Mouse (Mus musculus) hindbrain, embryonic 12.5 days (tissue): ENCODE results near the gene Pitpnm2. TPM values are rescaled to one million over a fixed set of nuclear protein-coding genes. Genes with fewer than 3 reads are reported as not detected.
"Not testable (repeated sequence)": the region's sequence is repeated elsewhere in the genome, so short reads cannot be mapped to it uniquely, and the experiment has no call there.

Source experiments
- ATAC-seq: fragments of 200-750 bp; cut with Nextera tagmentation; 2 replicates; pipeline ENCODE4 v1.8.0; 2017; ENCODE audit warnings: moderate TSS enrichment; ENCODE audit not compliant: low FRiP score
- H3K27ac ChIP-seq: fragments of 300-500 bp; sonication (generic); 2 replicates; pipeline ENCODE4 v1.5.1; 2016; ENCODE audit warnings: mild to moderate bottlenecking
- H3K27me3 ChIP-seq: fragments of 300-500 bp; sonication (generic); 2 replicates; pipeline ENCODE4 v1.6.1; 2016; ENCODE audit warnings: mild to moderate bottlenecking
- H3K36me3 ChIP-seq: fragments of 300-500 bp; sonication (generic); 2 replicates; pipeline ENCODE4 v1.6.1; 2016; ENCODE audit warnings: mild to moderate bottlenecking
- H3K4me1 ChIP-seq: fragments of 300-500 bp; sonication (generic); 2 replicates; pipeline ENCODE4 v1.6.1; 2016
- H3K4me2 ChIP-seq: fragments of 300-500 bp; sonication (generic); replicated peaks from 2 replicates; pipeline ENCODE4 v1.6.1; 2016; ENCODE audit warnings: mild to moderate bottlenecking
- H3K4me3 ChIP-seq: fragments of 300-500 bp; sonication (generic); 2 replicates; pipeline ENCODE4 v1.5.1; 2016; ENCODE audit warnings: mild to moderate bottlenecking
- H3K9ac ChIP-seq: fragments of 300-500 bp; sonication (generic); 2 replicates; pipeline ENCODE4 v1.6.1; 2016; ENCODE audit warnings: mild to moderate bottlenecking, moderate library complexity
- H3K9me3 ChIP-seq: fragments of 300-500 bp; sonication (generic); replicated peaks from 2 replicates; pipeline ENCODE4 v1.6.1; 2016; ENCODE audit warnings: mild to moderate bottlenecking
- WGBS: fragments of 180-500 bp; shearing (Covaris S2); methylation state at CpG from one replicate; pipeline ENCODE4 v1.1.7; 2016; 5-methylcytosine and 5-hydroxymethylcytosine counted together
- polyA plus RNA-seq: library from polyadenylated mRNA; unstranded; fragments of >200 nt; fragmentation: Nextera tagmentation; extraction: Ambion mirVana; gene quantifications from 2 replicates; pipeline ENCODE4 v1.2.1, GENCODE M21; 2016

The Pitpnm2 gene
- polyA plus RNA-seq, result 6.9 and 7.0 TPM in 2 replicates

DNA sequence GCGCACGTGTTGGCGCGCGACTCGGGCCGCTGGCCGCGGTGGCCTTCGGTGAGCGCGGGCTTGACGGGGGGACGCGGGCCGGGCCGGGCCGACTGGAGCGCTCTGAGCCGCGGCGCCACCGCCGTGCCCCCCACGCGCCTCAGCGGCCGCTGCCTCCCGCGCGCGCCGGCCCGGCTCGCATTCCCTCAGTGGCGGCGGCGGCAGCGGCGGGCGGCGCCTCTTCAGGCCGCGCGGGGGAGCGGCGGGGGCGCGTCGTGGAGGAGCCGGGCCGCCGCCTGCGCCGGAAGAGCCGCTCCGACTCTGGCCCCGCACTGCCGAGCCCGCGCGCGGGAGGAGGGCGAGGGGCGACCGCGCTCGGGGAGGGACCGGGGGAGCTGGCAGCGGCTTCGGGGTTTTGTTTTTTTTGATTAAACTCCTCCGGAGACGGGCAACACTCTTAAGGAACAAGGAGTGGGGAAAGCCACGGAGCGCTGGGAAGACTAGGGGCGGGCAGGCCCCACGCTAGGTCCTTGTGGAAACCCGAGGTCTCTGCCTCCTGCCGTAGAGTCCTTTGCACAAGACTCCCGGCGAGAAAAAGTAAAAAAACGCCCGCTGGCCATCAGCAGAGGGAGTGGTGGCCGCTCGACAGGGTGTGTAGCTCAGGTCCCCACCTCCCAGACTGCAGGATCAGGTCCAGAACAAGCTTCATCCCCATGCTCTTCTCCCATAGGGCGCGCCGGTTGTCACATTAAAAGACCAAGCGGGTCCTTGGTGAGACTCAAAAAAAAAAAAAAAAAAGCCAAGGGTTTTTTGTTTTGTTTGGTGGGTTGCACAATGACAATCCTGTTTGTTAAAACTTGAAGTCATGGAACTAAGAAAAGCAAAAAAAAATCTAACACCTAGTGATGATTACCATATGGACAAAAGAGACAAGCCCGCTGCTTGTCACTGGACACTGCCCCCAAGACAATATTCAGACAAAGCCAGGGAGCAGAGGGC is at the start of gene Pitpnm2:
Pitpnm2 (minus strand) TSS at position 147 of the 978 bp plus-strand sequence.
- ATAC-seq, result peak; percentile 79
- H3K27ac ChIP-seq, result peak within 1 kb of the TSS; percentile 77
- peaks cover 24% of the 10 kb centered on the region for H3K4me1 ChIP-seq
- H3K9ac ChIP-seq, result peak within 1 kb of the TSS; percentile 88
- under 1% methylated on average over 72 of the region's 90 CpGs for WGBS
- peaks cover 11% of the 10 kb centered on the region; the same call in 1 of the 2 replicates for H3K36me3 ChIP-seq
- H3K4me2 ChIP-seq, result peak within 1 kb of the TSS; percentile 70
- peak within 1 kb of the TSS; percentile 71 for H3K4me3 ChIP-seq
- no peaks in the 10 kb centered on the region for H3K9me3 ChIP-seq
- no peaks in the 10 kb centered on the region for H3K27me3 ChIP-seq

DNA sequence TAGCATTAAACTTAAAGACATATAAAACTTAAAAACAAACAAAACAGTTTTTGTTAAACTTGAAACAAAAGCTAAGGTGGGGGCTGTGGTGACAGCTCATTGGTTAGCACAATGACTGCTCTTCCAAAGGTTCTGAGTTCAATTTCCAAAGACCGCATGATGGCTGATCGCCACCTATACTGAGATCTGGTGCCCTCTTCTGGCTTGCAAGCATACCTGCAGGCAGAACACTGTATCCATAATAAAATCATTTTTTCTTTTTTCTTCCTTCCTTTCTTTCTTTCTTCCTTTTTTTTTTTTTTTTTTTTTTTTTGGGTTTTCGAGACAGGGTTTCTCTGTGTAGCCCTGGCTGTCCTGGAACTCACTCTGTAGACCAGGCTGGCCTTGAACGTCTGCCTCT is 49.7 kb upstream of the Pitpnm2 start:
- not testable (repeated sequence) for H3K27ac ChIP-seq, ATAC-seq, H3K4me3 ChIP-seq, H3K27me3 ChIP-seq, H3K4me1 ChIP-seq, H3K9ac ChIP-seq, H3K4me2 ChIP-seq, H3K9me3 ChIP-seq
- 73% methylated on average over 4 of the region's 4 CpGs for WGBS
- H3K36me3 ChIP-seq, result peaks cover 70% of the 10 kb centered on the region

DNA sequence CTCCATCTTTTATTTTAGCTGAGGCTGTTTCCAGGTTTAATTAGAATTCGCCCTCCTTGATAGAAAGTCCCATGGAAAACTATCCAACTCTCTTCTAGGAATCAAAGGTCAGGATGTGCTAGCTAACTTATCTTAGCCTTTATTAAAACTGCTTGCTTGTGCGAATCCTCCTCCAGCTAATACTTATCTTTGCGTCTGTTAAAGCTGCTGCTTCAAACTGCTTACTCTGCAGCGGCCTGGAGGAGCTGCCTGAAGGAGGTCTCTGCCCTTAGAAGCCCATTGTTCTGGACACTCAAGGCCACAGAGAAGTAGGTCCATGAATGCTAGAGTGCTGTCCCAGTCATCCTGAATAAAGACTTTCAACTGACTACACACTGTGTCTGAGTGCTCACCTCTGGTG is 46.9 kb upstream of the Pitpnm2 start:
- H3K27ac ChIP-seq, result no peak overlapping the region
- no peak overlapping the region for H3K4me3 ChIP-seq
- no peak overlapping the region for H3K4me2 ChIP-seq
- ATAC-seq, result no peak
- no peaks in the 10 kb centered on the region for H3K27me3 ChIP-seq
- no peaks in the 10 kb centered on the region for H3K4me1 ChIP-seq
- WGBS, result 95% methylated on average over 4 of the region's 4 CpGs
- H3K9ac ChIP-seq, result no peak overlapping the region
- no peaks in the 10 kb centered on the region for H3K9me3 ChIP-seq
- peaks cover 81% of the 10 kb centered on the region for H3K36me3 ChIP-seq

DNA sequence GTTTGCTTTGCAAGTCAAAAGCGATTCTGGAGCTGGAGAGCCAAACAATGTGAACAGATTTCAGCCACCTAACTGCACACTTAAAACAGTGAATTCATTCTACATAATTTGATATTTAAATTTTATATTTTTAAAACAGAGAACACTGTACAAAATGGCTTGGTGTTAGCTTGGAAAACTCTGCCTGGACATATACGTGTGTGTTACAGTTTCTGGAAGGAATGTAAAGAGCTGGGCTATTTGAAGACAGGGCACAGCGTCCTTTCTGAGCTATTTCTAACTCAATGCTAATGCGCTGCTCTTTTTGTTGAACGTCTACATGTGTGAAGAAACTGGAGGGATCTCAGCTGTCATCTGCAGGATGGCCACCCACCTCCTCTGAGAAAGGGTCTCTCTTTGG is 44.4 kb upstream of the Pitpnm2 start:
- Histone ChIP-seq H3K36me3 (peaks cover 92% of the 10 kb centered on the region), H3K9me3 (no peaks in the 10 kb centered on the region), H3K4me2 (no peak overlapping the region), H3K27ac (no peak overlapping the region), H3K4me3 (no peak overlapping the region), H3K27me3 (no peaks in the 10 kb centered on the region), H3K9ac (no peak overlapping the region), H3K4me1 (no peaks in the 10 kb centered on the region)
- WGBS, result 94% methylated on average over 5 of the region's 5 CpGs
- no peak for ATAC-seq

DNA sequence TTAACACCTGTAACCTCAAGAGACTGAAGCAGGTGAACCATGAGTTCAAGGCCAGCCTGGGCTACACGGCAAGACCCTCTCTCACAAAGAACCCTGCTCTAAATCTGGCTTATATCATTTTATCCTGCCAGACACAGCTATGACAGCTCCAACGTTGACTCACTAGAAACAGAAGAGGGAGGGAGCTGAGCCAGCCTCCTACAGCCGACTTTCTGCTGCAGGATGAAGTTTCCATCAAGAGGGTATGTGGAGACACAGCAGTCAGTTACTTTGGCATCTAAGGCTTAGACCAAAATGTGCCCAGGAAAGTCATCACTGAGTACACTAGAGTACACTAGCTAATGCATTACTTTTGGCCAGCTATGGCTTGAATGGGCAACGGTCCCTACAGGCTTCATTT is 40.7 kb upstream of the Pitpnm2 start:
- Histone ChIP-seq H3K4me3 (no peak overlapping the region), H3K4me1 (no peaks in the 10 kb centered on the region), H3K27ac (no peak overlapping the region), H3K9me3 (no peaks in the 10 kb centered on the region), H3K4me2 (no peak overlapping the region), H3K9ac (no peak overlapping the region), H3K27me3 (no peaks in the 10 kb centered on the region), H3K36me3 (peaks cover 90% of the 10 kb centered on the region)
- ATAC-seq, result no peak
- 94% methylated on average over 4 of the region's 4 CpGs for WGBS

DNA sequence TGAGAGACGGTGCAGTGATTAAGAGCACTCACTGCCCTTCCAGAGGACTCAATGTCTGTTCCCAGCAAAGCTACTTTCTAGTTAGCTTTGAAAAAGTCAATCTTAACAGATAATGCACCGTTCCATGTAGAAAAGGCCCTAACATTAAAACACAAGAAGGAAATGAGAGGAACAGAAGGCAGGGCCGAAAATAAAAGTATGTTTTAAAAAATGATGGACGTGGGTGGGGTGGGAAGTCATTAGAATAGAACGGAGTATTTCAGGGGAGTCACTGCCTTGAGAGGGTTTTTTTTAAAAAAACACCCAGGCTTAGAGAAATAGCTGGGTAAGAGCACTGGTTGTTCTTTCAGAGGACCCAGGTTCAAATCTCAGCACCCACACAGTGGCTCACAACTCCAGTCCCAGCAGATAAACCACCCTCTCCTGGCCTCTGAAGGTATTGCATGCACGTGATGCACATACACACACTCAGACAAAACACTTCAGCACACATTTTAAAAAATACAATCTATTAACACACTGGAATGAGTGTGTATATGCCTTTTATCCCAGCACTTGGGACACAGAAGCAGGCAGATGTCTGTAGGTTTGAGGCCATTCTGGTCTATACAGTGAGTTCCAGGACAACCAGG is 38.2 kb upstream of the Pitpnm2 start:
- Histone ChIP-seq H3K4me1 (no peaks in the 10 kb centered on the region), H3K9me3 (no peaks in the 10 kb centered on the region), H3K4me2 (no peak overlapping the region), H3K36me3 (peaks cover 83% of the 10 kb centered on the region), H3K9ac (no peak overlapping the region), H3K27me3 (no peaks in the 10 kb centered on the region), H3K4me3 (no peak overlapping the region), H3K27ac (no peak overlapping the region)
- over 99% methylated on average over 6 of the region's 6 CpGs for WGBS
- ATAC-seq, result no peak

DNA sequence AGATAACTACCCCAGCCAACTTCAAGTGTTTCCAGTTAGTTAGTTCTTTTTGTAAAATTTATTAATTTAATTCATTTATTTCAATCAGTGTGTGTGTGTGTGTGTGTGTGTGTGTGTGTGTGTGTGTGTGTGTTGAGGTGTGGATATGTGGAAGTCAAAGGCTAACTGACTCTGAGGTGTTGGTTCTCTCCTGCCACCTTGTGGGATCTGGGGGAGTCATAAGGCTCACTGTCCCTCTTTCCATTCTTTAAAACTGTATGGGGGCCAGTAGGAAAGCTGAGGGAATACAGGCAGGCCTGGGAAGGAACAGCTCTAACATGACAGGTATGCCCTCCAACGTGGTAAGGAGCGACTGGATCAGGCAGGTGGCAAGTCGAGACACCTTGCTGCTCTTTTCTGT is 34.8 kb upstream of the Pitpnm2 start:
- 76% methylated on average over 3 of the region's 3 CpGs for WGBS
- H3K4me1 ChIP-seq, result no peaks in the 10 kb centered on the region
- no peak overlapping the region for H3K4me3 ChIP-seq
- no peak overlapping the region for H3K9ac ChIP-seq
- peaks cover 73% of the 10 kb centered on the region for H3K36me3 ChIP-seq
- no peak for ATAC-seq
- H3K27me3 ChIP-seq, result no peaks in the 10 kb centered on the region
- no peak overlapping the region for H3K4me2 ChIP-seq
- no peaks in the 10 kb centered on the region for H3K9me3 ChIP-seq
- H3K27ac ChIP-seq, result no peak overlapping the region

DNA sequence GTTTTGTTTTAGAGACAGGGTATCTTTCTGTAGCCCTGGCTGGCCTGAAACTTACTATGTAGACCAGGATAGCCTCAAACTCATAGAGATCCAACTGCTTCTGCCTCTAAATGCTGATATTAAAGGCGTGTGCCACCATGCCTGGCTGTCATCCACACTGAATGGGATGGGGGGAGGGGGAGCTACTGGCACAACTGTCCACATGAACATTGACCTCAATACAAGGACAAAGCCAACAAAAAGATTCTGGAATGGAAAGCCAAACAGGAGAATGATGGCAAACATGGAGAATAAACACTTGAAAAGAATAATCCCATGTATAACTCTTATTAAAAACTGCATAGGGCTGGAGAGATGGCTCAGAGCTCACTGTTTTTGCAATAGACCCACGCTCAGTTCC is 33.3 kb upstream of the Pitpnm2 start:
- Histone ChIP-seq H3K36me3 (peaks cover 73% of the 10 kb centered on the region), H3K9ac (no peak overlapping the region), H3K4me1 (no peaks in the 10 kb centered on the region), H3K4me3 (no peak overlapping the region), H3K27me3 (no peaks in the 10 kb centered on the region), H3K9me3 (no peaks in the 10 kb centered on the region), H3K4me2 (no peak overlapping the region), H3K27ac (no peak overlapping the region)
- ATAC-seq, result no peak
- 89% methylated on average over 2 of the region's 2 CpGs for WGBS

DNA sequence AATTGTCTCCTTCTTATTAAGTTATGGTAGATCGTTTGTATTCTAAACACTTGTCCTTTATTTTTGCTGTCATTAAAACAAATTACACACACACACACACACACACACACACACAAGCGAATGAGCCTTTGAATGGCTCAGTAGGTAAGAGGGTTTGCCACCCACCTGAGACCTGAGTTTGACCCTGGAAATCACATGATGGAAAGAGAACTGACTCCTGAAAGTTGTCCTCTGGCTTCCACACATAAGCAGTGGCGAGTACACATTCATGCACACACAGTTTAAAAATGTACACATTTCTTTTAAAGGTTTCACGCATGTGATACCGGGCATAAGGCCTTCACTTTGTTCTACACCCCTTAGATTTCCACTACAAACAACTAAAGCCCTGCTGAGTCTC is 20.7 kb upstream of the Pitpnm2 start:
- no peak overlapping the region; the same call in 1 of the 2 replicates for H3K27ac ChIP-seq
- H3K9ac ChIP-seq, result no peak overlapping the region
- WGBS, result 85% methylated on average over 5 of the region's 5 CpGs
- H3K4me2 ChIP-seq, result no peak overlapping the region
- no peak for ATAC-seq
- H3K36me3 ChIP-seq, result peaks cover 35% of the 10 kb centered on the region
- no peaks in the 10 kb centered on the region for H3K27me3 ChIP-seq
- no peak overlapping the region for H3K4me3 ChIP-seq
- peaks cover 18% of the 10 kb centered on the region for H3K4me1 ChIP-seq
- H3K9me3 ChIP-seq, result no peaks in the 10 kb centered on the region

DNA sequence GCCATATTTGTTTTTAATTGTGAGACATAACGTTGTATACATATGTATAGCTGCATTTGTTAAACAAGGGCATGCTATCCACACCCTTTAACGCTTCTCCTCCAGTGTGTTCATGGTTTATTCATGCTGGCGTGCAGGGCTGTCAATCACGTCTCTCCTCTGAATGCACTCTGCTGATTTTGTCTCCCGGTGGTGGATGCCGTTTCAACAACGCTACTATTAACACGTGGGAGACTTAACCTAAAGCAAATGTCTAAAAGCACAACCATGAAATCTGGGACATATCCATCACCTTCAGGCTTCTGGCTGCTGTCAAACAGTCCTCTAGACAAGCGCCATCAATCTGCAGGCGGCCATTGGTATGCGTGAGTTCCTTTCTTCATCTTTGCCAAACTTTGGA is 20.1 kb upstream of the Pitpnm2 start:
- Histone ChIP-seq H3K4me3 (no peak overlapping the region), H3K9ac (no peak overlapping the region), H3K27me3 (no peaks in the 10 kb centered on the region), H3K4me1 (peaks cover 18% of the 10 kb centered on the region), H3K4me2 (no peak overlapping the region), H3K9me3 (no peaks in the 10 kb centered on the region), H3K27ac (peak overlapping the region; percentile 40), H3K36me3 (peaks cover 35% of the 10 kb centered on the region)
- ATAC-seq, result peak; percentile 64
- WGBS, result 29% methylated on average over 11 of the region's 11 CpGs

DNA sequence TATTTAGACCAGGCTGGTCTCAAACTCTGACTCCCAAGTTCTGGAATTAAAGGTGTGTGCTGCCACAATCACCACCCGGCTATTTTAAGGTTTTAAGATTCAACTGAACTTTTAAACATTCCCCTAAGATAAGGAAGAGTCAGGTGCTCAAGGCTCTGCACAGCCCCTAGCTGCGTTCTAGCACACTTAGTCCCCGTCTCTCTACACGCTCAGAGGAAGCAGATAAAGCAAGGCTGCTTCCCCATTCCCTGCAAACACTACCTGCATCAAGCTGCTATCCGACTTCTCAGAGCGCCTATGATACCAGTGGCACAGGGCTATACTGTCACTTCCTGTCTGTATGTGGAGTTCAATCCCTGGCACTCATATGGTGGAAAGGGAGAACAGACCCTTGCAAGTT is 18.1 kb upstream of the Pitpnm2 start:
- H3K9ac ChIP-seq, result no peak overlapping the region
- 92% methylated on average over 6 of the region's 6 CpGs for WGBS
- no peaks in the 10 kb centered on the region for H3K9me3 ChIP-seq
- ATAC-seq, result no peak
- no peak overlapping the region for H3K4me2 ChIP-seq
- H3K27ac ChIP-seq, result no peak overlapping the region
- peaks cover 45% of the 10 kb centered on the region for H3K36me3 ChIP-seq
- H3K4me3 ChIP-seq, result no peak overlapping the region
- no peaks in the 10 kb centered on the region for H3K27me3 ChIP-seq
- peaks cover 18% of the 10 kb centered on the region for H3K4me1 ChIP-seq

DNA sequence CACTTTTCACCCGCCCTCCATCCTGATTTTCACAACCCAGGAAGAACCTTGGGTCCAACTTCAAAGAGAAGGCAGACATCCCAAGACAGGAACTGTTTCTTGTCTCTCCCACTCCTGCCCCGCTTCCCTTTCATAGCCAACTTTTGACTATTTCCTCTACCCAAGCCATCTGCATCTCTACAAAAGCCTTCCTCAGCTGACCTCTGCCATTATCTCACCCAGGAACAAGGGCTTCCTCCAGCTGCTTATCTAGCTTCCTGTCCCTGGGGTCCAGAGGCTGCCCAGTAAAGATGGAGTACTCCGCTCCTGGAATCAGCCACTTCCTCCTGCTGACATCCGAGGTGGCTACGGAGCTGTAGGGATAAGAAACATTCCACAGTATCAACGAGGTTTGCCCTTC is 17.3 kb upstream of the Pitpnm2 start:
- H3K27me3 ChIP-seq, result no peaks in the 10 kb centered on the region
- no peaks in the 10 kb centered on the region for H3K9me3 ChIP-seq
- H3K9ac ChIP-seq, result no peak overlapping the region
- no peak overlapping the region for H3K27ac ChIP-seq
- ATAC-seq, result no peak
- H3K4me2 ChIP-seq, result no peak overlapping the region
- no peak overlapping the region for H3K4me3 ChIP-seq
- H3K4me1 ChIP-seq, result peaks cover 18% of the 10 kb centered on the region
- WGBS, result 94% methylated on average over 6 of the region's 6 CpGs
- H3K36me3 ChIP-seq, result peaks cover 49% of the 10 kb centered on the region
